Mouse (Mus musculus) mesoderm, embryonic 11.5 days (tissue): ENCODE data around the gene Gm11127.
"Not testable (repeated sequence)": the region's sequence is repeated elsewhere in the genome, so short reads cannot be mapped to it uniquely, and the experiment has no call there.

Experiments
- DNase-seq: peaks from one replicate; pipeline ENCODE4 v3.0.0-alpha.2; 2012; ENCODE audit warnings: low read depth, low spot score

Gene Gm11127

DNA sequence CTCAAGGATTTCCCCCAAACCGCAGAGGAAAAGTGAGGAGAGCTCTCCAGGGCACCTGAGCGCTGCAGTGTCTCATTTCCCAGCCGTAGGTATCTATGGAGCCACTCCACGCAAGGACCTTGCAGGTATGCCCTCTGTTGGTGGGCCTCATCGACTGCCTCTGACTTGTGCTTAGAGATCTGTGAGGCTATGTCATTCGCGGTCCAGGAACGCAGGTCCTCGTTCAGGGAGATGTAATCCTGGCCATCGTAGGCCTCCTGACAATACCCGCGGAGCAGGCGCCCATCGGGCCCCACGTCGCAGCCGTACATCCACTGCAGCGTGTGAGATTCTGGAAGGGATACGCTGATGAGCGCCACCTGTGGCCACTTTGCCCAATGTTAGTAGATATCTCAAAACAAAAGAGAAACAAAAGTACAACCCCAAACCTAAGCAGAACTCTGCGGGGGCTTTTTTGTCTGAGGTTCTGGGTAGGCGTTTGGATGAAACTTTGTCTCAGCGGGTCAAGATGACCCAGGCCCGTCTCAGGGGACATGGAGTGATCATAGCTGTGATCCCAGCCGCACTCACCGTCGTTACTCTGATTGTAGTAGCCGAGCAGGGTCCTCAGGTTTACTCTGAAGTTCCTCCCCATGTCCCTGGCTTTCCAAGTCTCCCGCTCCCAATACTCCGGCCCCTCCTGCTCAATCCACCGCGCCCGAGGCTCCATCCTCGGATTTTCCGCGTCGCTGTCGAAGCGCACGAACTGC lies 26.4 kb downstream of the Gm11127 start:
- DNase-seq: not testable (repeated sequence)

DNA sequence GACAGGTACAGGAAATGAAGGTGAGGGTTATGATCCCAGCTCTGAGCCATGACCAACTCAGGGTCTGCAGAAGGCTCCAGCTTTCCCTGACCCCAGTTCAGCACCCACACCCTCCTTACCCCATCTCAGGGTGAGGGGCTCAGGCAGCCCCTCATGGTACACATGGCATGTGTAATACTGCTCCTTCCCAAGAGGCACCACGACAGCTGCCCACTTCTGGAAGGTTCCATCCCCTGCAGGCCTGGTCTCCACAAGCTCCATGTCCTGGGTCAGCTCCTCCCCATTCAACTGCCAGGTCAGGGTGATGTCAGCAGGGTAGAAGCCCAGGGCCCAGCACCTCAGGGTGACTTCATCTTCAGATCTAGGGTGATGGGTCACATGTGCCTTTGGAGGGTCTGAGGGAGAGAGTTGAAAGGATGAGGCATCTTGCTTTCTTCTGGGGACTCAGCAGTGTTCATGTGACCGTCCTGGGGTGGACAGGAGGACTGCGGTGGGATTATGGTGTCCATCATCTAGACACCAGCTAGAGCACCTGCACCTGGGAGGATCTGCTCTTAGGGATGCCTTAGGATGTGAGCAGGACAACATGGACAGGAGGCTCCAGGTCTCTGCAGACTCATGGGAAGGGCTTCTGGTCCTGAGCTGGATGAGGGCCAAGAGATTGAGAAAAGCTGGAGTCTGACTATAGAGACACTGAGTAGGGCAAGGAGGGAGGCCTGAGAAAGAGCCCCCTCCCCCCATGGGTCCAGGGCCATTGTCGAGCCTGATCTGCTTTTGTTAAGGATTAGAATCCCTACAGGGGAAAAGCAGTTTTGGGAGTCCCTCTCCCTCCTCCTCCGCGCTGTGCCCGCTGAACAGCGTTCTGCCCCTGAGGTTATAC lies 27.2 kb downstream of the Gm11127 start:
- DNase-seq: not testable (repeated sequence)

DNA sequence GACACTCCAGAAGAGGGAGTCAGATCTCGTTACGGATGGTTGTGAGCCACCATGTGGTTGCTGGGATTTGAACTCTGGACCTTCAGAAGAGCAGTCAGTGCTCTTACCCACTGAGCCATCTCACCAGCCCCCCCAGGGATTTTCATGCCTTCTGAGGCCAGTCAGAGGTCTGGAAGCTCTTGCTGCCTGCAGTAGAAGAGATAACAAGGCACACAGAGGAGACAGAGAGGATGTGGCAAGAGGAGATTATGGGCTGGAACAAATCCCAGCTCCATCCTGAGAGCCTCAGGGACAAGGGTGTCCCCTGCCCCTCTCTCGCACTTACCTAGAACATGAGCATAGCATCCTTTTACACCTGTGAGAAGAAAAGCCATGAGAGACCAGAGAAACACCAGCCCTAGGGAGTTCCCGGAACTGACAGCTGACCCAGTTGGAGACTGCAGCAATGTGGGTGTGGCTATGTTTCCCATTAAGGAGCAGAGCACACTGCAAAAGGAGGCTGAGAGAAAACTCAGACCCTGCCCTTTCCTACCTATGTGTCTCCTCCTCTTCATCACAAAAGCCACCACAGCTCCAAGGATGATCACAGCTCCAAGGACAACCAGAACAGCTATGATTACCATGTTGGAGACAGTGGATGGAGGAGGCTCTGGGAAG lies 28.0 kb downstream of the Gm11127 start:
- DNase-seq: not testable (repeated sequence)

DNA sequence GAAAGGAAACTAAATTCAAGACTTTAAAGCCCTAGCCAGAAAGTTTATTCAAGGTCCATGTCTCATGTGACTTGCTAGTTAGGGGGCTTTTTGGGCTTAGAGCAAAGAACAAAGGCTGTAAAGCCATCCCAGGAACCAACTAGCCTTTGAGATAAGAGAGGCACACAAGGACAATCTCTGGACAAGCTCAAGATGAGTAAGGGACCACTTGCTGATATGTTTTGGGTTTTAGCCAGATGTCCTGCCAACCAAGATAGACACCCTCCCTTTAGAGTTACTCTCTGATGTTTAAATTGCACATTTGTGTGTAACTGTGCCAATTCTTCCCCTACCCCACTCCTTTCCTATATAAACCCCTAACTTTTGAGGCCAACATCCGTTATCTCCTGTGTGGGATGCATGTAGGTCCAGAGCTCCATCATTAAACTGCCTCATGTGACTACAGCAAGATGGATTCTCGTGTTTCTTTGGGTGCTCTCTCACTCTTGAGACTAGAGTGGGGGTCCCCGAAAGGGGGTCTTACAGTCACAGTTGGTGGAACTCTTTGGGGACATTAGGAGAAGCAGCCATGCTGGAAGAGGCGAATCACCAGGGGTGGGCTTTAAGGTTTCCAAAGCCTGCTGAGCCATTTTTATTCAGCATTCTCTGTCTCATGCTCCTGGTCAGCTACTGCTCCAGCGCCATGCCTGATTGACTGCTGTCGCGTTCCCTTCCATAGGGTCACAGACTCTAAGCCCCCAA lies 29.1 kb downstream of the Gm11127 start:
- DNase-seq: no peak

DNA sequence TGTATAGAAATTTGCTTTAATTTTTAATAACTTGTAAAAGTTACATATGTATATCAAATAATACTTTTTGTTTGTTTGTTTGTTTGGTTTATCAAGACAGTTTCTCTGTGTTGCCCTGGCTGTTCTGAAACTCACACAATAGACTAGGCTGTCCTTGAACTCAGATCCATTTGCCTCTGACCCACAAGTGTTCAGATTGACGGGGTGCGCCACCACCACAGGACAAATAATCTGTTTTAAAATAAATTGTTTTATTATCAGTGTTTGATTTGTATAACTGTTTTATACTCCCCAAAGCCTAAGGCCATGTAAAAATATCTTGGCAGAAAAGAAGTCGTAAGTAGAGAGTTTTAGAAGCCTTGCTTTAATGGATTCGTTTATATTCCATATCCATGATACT lies 30.5 kb downstream of the Gm11127 start:
- no peak for DNase-seq

DNA sequence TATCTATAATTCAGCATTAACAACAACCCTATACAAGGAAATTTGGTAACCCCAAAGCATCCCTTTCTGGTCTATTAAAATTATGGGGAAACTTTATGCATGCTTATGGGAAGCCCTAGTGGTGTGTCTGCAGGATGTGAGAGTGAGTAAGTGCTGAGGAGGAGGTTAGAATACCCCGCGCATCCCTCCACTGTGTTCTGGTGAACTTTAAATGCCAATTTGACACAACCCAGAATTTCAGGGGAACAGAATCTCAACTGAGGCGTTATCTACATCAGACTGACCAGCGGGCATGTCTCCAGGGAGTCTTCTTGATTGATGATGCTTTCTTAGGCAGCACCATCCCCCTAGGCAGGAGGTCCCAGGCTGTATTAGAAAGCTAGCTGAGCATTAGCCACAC lies 32.3 kb downstream of the Gm11127 start:
- peak; percentile 42 for DNase-seq

DNA sequence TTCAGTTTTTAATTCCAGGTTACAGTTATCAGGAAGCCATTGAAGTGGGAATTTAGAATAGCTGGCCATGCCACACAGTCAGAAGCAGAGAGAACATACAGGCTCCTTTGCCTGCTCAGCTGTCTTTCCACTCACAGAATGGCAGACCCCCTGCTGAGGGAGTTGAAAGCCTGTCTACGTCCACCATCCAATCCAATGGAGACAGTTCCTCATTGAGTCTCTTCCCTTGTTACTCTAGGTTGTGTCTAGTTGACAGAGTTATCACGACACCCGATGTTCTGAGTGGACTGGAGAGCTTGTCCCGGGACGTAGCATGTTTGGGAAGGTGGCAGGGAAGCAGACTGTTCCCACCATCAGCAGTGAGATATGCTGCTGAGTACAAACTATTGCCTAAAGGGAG lies 33.0 kb downstream of the Gm11127 start:
- no peak for DNase-seq

DNA sequence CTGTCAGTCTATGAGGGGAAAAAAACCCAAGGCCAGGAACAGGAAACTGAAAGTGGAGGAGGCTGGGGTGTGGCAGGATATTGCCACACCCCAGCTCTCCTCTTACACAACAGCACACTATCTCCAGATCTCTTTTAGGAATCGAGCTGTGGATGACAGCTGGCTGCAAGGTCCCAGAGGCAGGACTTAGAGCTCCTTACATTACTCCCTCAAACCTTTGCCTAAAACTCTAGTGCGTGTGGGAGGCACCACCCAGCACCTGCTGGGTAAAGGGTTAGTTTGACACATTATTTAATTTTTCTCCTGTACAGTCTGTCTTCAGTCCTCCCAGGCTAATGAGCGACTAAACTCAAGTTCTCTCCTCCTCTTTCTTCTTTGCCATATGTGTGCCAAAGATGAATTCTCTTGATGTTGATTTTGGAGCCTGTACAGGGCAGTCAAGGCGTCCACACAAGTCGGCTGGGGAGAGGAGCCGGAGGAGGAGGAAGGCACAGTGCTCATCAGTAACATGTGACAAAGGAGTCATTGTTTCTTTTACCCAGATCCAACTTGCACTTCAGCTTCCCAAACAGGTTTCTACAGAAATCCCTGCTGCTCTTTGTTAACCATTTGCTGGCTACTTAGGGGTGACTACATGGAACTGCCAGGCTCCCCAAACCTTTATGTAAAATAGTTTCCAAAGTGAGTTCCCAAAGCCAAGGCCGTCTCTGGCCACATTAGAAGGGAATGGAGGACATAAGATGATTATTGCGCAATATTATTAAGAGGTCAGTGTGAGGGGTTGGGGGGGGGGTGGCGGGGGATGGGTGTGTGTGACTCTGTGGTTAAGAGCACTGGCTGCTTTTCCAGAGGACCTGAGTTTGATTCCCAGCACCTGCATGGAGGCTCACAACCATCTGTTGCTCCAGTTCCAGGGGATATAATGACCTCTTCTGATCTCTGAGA lies 34.2 kb downstream of the Gm11127 start:
- DNase-seq: no peak

DNA sequence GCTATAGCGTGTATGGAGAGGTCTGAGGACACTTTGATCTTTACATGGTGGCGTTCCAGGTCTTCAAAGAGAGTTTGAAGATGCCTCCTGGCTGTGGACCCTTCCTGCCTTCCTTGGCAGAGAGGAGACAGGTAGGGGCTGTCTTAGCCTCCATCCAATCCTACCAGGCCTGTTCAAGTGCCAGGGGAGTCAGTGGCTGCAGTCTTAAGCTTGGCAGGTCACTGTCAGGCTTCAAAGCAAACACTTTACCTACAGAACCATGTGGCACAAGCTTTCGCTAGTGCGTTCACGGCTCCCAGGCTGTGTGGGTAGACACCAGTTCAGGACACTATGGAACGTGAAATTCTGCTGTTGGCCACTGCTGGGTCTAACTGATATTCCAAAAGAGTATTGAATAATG lies 35.2 kb downstream of the Gm11127 start:
- no peak for DNase-seq

DNA sequence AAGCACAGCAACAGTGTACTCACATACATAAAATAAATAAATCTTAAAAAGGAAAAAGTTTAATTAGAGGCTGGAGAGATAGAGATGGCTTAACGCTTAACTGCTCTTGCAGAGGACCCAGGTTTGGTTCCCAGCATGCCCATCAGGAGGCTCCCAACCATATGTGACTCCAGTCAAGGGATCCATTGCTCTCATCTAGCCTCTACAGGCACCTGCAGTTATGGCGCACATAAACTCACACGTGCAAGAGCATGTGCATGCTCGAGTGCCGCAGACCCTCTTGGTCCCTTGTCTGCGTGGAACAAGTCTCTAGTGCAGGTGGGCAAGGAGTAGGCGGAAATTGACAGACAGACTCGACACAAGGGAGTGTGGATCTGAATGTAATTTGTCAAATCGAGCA lies 36.1 kb downstream of the Gm11127 start:
- no peak for DNase-seq

DNA sequence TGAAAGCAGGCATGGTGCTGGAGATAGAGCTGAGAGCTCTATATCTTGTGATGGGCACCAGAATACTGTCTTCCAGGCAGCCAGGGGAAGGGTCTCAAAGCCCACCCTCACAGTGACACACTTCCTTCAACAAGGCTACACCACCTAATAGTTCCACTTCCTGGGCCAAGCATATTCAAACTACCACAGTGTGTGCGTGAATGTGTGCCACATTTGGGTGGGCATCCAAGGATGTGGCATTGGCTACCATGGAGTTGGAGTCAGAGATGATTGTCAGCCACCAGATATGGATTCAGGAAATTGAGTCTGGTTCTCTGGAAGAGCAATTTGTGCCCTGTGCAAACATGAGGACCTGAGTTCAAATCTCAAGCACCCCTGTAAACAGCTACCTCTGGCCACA lies 36.9 kb downstream of the Gm11127 start:
- no peak for DNase-seq

DNA sequence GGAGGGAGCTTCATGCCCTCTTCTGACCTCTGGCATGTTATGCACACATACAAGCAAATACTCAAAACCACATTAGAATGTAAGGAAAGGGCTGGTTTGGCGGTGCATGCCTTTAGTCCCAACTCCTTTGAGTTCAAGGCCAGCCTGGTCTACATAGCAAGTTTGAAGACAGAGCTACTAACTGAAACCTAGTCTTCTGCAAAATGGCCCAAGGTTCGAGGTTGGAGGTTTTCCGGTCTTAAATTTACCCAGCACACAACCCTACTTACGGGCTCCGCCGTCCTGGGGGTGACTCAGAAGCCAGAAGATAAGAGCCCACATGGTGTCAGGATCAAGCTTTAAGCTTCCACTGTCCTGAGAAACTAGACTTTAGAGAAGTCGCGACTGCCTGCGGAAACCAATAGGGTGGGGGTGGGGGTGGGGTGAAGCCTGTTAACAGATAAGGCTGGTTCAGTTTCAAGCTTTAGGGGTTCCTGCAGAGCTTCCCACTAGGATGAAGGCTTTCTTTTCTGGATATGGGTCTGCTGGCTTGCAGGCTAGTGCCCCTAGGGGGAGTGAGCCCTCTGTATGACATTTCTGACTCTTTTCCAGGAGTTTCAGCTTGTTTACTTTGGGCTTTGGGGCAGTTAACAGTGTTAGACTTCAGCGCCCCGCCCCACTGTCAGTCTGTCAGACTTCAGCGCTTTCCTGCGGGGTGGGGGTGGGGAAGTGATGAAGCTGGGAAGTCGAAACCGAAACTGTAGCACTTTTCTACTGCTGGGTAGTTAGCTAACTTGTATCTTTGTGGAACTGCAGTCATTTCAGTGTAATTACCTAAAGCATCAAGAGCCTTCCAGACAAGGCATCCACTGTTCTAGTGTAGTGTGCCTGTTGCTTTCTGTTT lies 37.7 kb downstream of the Gm11127 start, which contains the start of gene H2-T24:
H2-T24 (minus strand) TSS at position 370 of the 883 bp plus-strand sequence.
- DNase-seq: peak; percentile 15

DNA sequence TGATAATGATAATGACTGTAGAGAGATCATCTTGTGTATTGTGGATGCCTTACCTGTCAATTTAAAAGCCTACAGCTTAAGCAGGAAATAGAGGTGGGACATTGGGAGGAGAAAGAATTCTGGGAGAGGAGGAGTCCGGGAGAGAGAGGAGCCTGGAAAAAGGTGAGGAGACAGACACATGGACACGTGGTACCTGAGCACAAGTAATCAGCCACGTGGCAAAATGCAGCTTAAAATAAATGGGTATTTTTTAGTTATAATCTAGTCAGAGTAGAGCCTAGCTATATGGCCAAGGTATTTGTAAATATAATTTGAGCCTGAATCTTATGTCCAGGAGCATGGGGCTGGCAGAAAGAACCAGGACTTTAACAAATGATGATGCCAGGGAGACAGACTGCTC lies 38.7 kb downstream of the Gm11127 start:
- DNase-seq: no peak

DNA sequence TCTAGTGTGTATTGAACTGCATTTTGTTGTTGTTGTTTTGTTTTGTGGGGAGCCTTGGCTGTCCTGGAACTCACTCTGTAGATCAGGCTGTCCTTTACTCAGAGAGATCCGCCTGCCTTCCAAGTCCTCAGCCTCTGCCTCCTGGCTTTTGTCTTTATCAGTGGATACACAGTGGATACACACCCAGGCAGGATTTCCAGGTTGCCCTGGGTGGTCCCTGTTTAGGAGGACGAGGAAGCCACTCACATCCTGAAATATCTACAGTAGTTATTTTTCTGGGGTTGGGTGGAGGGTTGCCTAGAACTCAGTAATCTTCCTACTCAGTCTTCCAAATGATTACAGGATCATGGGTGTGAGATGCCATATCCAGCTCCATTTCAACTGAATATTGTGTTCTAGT lies 39.2 kb downstream of the Gm11127 start:
- DNase-seq: no peak

DNA sequence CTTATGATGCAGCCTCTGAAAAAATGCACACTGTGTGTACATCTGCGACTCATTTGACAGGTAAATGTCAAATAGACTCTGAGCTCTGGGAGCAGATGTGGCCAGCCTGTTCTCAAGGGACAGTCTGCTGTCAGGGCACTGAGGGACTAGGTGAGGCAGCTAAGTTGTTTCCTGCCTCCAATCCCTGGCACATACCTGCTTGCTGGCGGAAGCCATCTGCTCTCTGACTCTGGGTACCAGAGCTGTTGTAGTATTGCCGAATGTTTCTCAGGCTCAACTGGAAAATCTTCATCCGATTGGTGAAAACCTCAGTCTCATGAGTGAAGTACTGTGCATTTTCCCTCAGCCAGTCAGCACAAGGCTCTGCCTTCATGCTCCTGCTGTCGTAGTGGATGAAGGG lies 41.1 kb downstream of the Gm11127 start:
- no peak for DNase-seq

DNA sequence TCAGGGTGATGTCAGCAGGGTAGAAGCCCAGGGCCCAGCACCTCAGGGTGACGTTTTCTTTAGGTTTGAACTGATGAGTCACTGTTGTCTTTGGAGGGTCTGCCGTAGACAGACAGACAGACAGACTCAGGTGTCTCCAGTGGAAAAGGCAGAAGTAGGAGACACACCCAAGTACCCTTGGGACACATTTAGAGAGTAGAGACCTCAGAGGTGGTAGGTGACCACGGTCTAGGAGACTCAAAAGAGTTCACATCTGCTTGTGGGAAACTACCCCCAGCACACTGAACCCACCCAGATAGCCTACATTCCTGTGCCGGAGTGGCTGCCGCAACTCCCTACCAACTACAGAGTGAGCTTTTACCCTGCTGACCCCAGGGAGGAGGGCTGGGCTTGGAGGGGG lies 43.2 kb downstream of the Gm11127 start:
- no peak for DNase-seq
